Mouse (Mus musculus) adrenal gland, postnatal 36 days (tissue): ENCODE measurements around the gene Gxylt2. TPM values are rescaled to one million over a fixed set of nuclear protein-coding genes. Genes with fewer than 3 reads are reported as not detected.
A peak's percentile ranks its signal among the peaks of the same experiment; 100 is the strongest.

Experiments used
- DNase-seq, 2 experiments: peaks; one replicate each; pipeline ENCODE4 v3.0.0; 2021; ENCODE audit warnings: mixed read lengths in 1 of 2
- total RNA-seq, 2 experiments: library from RNA; stranded (reverse); gene quantifications; 2 replicates each; pipeline ENCODE4 v1.2.3; 2021

Gxylt2 gene
- total RNA-seq, 2 experiments from 2014 or later, result 0.69 to 0.83 TPM

DNA sequence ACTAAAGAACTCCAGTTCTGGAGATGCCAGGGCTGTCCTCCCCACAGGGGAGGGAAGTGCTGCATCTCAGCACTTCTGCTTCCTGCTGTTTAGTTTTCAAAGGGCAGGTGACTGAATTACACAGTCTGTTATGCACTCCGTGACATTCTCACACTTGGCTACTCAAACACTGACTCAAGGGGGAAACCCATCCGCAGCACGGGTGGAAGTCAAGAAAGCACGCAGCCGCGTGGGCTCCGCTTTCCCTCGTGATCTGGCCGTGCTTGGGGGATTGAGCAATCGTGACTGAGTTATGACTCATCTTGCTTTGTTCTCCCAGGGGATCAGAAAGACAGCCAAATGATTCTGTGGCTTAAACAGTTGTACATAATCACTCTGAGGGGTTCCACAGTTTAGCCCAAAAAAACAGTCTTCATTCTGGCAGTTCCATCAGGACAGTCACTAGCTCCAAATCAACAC lies 96.0 kb downstream of the Gxylt2 start:
- peak; percentile 76 for DNase-seq

DNA sequence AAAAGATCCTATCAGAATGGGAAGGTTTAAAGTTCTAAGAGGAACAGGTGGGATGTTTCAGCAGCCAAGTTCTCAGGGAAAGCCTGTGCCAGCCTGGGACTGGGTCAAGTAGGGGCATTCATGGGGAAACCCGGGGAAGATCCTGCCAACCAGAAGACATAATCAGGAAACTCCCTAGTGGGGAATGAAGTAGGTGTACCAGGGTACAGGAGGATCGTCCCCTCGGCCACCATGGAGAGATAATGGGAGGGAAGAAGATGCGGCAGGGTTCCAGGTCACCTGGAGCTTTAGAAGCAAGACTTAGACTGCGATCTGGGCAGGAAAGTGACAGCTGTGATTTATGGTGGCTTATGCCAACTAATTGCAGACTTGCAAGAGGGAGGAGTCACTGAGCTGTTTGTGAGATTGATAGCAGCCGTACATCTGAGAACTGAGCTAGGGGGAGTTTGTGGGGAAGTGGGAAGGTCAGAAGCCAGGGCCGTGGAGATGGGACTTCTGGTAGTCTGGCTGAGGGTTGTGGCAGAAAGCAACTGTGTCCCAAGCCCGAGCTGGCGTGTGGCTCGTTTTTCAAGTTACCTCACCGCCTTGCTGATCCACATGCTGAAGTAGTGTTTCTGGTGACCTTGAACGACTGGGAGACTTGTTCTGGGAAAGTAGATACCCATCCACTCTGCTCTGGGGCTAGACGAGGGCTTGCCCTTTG lies 98.0 kb downstream of the Gxylt2 start:
- DNase-seq, result peak; percentile 44 to 46

DNA sequence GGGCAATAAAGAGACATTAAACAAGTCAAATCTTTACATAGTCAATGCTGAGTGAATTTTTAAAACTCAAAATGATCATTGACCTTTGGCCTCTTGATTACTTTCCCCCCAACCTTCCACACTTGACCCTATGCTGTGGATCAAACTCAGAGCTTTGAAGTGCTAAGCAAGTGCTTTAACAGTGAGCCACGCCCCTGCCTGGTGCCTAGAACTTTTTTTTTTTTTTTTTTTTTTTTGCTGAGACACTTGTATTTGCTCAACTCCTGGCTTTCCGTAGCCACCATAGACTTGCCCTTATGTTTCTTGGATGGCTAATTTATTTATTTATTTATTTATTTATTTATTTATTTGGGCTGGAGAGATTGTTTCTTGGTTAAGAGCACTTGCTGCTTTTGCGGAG lies 98.7 kb downstream of the Gxylt2 start:
- DNase-seq, result no peak

DNA sequence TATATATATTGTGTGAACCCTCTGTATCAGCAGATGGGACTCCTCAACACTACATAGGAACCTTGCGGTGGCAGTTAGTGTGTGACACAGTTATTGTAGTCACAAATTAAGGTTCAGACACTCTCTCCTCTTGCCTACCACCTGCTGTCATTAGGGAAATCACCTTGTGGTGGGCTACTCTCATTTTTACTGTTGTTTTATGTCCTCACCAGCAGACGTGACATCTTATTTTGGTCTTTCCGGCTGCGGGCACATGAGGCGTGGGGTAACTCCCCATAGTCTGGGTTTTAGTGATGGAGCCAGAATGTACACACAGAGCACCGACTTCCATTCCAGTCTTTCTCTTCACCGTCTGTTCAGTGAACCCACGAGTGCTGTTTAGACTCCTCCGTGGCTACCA lies 102.7 kb downstream of the Gxylt2 start:
- no peak for DNase-seq

DNA sequence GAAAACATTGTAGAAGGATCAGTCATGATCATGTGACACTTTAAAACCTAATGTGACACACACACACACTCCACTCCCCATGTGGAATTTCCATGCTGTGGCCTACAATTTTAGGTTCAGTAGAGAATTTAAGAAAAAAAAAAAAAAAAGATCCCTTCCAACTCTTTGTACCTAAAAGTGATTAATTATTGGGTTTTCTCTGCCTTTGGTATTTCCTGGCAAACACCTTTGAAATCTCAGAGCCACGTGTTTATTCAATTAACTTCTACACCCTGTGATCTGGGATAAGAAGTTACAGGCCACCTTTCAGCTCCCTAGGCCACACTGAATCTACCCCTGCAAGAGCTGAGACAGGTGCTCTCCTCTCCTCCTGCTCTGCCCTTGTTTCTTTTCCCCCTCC lies 103.2 kb downstream of the Gxylt2 start:
- no peak for DNase-seq

DNA sequence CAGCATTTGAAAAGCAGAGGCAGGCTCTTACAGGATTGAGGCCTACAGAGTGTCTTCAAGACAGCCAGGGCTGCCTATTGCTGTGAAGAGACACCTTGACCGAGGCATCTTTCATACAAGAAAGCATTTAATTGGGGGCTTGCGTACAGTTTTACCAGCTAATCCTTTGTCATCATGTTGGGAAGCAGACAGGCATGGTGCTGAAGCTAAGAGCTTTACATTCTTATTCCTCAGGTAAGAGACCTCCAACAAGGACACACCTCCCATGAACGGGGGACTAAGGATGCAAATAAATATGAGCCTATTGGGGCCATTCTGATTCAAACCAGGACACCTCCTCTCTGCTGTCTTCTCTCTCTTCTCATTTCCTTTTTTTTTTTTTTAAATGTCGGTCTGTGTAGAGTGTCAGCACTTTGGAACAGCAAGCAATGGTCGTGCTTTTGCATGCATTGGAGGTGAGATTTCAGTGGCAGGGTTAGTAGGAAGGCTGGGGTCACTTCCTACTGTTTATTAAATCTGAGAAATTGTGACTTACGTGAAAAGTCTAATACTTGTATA lies 103.8 kb downstream of the Gxylt2 start:
- DNase-seq, result no peak

DNA sequence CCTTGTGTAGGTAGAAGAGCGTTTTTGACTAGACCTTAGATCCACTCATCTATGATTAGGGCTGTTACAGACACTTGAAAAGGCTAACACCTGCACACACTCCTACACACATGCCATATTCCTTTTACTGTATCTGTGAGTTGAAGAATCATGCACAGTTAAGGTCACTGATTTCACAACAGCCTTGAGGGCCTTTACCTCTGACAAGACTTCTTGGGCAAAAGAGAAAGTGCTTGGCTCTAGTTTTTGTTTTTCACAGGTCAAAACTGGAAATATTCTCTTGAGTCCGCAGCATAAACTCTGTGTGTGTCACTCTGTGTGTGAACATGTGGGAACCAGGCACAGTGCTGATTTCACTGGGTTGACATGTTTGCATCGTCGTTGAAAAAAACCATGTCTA lies 105.6 kb downstream of the Gxylt2 start:
- DNase-seq, result no peak

DNA sequence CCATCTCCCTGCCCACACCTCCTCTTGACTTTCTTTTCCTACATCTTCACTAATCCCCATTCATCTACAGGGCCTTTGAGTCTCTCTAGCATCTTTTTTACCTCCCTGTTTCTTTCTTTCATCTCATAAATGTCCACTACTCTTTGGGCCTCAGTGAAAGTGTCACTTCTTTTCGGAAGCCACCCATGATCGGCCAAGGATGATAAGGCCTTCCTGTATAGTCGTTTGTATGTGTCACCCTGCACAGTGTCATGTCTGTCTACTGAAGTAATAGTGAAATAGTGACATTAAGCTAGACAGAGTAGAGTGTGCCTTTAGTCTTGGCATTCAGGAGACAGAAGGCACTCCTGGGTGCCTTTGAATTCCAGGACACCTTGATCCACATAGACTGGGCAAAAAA lies 107.2 kb downstream of the Gxylt2 start:
- no peak for DNase-seq

DNA sequence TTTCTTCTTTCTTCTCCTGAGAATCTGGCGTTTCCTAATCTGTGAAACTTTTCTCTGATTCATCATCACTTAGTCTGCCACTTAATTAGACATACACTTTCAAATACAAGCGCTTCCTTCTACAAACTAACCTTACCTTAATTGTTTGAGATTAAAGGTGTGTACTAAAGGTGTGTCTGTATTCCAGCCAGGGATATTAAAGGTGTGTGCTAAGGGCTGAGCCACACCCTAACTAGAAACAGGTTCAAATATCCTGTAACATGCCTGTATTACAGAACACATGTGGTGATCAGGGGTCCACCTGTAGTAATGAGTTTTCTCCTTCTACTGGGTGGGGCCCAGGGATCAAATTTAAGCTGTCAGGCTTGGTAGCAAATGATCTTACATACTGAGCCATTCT lies 116.8 kb downstream of the Gxylt2 start:
- no peak for DNase-seq

DNA sequence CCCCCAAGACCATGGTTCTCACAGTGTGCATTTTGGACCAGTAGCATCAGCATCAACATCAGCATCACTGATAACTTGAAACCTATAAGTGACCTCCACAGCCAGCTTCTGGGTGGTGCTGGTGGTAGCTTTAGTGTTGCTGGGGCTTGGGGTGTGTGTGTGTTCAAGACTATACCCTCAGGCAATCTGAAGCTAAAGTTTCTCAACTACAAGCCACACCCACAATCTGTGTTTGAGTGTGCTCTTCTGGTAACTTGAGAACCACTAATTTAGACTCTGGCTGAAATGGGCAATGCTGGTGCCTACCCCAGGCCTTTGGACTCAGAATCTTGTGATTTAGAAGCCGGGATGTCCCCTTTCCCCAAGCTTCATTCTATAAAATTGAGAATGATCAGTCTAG lies 118.8 kb downstream of the Gxylt2 start:
- no peak for DNase-seq

DNA sequence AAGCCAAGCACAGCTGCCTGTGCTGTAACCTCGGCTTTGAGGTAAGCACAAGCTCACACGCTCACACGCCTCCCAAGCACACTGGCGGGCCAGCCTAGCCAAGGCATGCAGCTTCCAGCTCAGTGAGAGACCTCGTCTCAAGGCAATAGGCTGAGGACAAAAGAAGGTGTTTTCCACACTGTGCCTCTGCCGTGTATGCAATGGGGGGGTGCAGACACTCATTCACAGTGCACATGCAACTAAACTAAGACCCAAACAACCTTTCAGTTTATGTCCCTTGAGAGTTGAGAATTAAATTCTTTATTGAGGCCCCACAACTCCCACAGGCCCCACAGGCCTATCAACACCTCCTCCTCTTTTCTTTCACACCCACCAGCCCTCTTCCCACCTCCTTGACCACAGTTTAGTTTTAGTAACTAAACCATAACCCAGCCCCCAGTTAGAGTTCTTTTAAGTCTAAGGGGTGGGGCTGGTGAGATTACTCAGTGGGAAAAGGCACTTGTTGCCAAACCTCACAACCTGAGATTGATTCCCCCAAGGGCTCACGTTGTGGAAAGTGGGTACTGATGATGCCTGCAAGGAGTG lies 119.9 kb downstream of the Gxylt2 start:
- DNase-seq, result no peak

DNA sequence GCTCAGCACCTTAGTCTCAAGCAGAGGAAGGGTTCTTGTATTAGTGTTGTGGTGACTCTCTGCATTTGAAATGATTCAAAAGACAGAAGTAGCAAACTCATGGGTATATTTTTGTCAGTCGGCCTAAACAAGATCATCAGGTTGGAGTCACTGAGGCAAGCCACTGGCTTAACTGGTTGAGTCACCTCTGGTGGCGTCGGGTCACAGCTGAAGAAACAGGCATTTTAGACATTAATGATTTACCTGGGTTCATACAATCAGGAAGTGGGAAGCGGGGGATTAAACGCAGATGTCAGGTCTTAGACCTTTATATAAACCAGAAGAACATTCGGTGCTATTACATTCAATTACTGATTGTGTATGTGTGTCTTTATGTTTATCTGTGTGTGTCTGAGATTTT lies 121.5 kb downstream of the Gxylt2 start:
- no peak for DNase-seq

DNA sequence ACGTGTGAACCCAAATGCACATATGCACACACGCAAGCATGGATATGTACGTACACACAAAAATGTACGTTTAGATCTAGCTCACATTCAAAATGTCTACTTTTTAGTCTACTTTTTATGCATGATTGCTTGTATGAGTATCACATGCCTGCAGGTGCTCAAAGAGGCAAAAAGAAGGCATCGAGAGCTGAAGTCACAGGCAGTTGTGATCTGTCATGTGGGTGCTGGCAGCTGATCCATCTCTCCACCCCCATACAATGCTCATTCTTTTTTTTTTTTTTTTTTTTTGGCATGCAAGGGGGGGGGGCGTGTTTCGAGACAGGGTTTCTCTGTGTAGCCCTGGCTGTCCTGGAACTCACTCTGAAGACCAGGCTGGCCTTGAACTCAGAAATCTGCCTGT lies 124.0 kb downstream of the Gxylt2 start:
- no peak for DNase-seq

DNA sequence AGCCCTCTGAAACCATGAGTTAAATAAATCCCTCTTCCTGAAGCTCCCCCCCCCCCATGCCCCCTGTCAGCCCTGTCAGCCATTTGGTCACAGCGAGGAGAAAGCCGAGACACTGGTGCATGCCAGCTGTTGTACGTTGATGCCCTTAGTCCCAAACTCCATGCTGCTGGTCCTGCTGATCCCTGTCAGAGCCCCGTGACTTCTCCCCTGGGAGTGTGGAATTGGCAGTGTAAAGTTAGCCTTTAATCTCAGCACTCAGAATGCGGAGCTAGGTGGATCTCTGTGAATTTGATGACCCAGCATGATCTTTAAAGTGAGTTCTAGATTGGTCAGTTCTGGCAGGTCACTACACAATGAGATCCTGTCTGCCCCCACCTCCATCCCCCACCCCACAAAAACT lies 125.2 kb downstream of the Gxylt2 start:
- no peak for DNase-seq

DNA sequence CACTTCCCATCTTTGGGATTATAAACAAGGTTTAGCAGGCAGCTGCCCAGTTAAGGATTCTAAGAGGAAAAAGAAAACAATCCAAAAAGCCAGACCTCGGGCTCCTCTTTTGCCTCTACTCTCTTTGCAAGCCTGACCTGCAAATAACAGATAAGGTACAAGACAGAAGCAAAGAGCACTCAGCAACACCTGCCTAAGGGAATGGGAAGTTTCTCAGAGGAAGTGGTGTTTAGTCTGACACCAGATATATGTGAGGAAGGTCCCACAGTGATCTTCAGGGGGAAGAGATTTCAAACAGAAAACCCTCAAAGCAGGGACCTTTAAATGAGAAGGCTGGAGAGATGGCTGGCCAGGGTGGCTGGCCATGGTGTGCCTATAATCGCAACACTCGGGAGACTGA lies 126.7 kb downstream of the Gxylt2 start:
- DNase-seq, result no peak

DNA sequence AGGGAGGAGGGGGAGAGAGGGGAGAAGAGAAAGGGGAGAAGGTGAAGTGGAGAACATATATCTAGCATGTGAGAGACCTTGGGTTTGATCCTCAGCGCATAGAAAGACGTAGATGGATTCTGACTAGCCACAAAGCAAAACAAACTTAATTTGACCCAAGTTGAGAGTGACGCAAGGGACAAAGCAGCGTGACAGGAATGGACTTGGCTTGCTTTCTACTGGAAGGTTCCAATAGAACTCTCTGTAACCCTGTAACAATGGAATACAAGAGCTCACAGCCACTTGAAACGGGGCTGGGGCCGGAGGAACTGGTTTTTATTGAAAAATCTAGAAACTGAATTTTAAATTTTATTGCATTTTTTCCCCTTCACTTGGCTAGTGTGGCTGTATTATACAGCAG lies 127.2 kb downstream of the Gxylt2 start:
- DNase-seq, result no peak

DNA sequence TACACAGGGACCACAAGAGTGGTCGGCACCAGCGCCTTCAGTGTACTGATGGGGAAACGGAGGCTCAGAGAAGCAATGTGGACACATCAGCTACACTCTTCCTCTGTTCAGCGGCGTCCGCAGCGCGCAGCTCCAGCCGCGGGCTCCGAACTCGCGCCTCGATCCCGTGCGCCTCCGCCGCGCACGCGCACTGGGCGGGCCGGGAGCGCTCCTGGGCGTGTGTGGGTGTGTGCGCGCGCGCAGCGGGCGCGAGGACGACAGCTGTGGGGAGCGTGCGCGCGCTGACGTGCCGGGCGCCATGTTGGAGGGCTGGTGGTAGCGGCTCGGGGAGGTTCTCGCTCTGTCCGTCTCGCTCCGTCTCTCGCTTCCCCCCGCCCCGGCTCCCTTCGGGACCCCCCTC lies 128.8 kb downstream of the Gxylt2 start, which contains the start of gene Ppp4r2:
TSS of gene Ppp4r2 (plus strand) at position 268 of the 400 bp plus-strand sequence.
- DNase-seq, result peak; percentile 93 to 96

DNA sequence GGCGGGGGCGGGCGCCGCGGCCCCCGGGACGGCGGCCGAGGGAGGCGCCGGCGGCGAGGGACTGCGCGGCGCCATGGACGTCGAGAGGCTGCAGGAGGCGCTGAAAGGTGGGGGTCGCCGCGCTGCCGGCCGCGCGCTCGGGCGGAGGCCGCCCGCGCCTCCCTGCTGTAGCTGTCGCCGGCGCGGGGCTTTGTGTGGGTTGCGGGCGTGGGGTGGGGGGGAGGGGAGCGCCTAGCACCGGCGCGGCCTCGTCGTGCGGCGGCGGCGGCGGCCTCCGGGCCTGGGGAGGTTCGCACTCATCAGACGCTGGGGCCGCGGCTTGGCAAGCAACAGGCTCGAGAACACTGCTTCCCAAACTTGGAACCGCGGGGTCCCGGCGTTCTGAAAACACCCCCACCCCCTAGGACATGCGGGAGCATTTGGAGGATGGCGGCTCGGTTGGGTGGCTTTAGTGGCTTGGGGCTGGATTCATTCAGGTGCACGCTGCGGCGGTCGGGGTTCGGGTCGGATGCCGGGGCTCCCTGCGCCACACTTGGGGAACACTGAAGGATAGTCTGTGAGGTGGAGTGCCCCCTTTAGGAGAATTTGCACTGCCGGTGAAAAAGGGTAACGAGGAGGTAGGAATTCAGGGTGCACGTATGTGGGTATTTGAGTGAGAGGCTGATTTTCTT lies 129.4 kb downstream of the Gxylt2 start:
- DNase-seq, result peak; percentile 61 to 65

DNA sequence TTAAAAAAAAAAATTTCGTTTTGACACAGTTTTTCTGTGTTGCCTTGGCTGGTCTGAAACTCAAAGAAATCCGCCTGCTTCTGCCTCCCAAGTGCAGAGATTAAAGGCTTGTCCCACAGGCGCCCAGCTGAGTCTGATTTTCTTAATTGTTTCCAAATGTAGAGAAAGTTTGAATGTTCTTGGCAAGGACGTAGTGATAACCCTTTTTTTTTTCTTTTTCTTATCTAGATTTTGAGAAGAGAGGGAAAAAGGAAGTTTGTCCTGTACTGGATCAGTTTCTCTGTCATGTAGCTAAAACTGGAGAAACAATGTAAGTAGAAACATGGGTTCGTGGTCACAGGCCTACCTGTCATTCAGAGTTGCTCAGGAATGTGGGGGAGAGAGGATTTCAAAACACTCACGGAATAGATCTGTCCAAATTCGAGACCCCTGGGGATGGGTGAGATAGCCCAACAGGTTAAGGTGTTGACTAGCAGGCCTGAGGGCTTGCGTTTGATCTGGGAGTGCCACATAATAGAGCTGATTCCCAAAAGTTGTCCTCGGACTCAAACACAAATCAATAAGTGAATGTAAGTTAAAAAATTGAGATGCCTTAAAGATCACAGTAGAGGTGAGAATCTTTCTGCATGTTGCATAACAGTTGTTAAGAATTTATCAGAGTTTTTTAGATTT lies 130.1 kb downstream of the Gxylt2 start:
- no peak for DNase-seq

DNA sequence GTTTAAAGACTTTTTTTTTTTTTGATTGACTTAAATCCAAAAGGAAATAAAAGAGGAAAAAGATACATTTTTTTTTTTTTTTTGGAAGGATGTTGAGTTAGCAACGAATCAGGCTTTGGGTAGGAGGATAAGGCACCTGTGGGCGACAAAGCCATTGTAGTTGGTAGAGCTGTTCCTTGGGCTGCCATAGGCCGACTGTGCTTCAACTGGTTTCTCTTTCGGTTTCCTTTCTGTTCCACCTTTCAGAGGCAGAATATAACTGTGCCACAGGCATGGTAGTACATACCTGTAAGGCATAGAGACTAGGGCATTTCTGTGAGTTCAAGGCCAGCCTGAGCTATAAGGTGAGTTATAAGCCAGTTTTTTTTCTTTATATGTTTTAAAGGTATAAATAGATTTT lies 140.5 kb downstream of the Gxylt2 start:
- DNase-seq, result no peak

DNA sequence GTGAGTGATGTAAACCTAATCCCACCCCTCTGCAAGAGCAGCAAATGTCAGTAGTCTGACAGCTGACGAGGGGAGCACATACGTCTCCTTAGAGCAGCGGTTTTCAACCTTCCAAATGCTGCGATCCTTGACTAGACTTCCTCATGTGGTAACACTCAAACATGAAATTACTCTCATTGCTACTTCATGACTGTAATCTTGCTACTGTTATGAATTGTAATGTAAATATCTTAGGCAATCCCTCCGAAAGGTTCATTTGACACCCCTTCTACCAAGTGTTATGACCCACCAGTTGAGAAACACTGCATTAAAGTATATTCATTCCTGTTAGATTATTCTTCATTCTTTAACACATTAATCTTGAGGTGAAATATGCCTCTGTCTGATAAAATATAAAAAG lies 142.7 kb downstream of the Gxylt2 start:
- no peak for DNase-seq

DNA sequence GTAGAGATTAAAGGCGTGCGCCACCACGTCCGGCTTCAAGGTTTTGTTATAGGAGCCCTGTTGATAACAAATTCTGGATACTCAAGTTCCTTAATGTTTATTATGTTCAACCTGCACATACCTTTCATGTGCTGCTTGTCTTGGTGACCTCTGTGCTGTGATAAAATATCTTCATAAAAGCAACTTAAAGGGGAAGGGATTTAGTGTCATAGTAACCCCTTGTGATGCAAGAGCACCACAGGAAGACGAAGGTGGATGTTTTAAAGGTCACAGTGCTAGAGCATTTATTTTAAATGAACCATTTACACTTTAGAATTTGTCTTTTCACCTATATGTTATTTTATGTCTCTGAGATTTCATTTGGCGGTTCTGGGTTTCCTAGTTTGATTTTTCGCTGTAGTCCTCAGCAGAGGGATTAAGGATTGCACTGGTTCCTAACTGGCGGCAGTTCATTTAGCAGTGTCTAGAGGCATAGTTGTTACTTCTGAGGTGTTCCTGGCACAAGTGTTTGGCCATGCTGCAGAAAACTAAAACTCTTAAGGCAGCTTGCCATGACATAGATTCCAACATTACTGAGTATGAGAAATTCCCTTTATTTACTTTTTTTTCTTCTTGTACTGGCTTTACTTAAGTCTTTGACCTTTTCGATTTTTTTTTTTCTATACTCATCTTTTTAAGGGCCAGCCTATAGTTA lies 144.3 kb downstream of the Gxylt2 start:
- no peak for DNase-seq
